Mouse (Mus musculus) CH12.LX (cell line): Measurements from ENCODE around the gene Krt23. TPM values are rescaled to one million over a fixed set of nuclear protein-coding genes. Genes with fewer than 3 reads are reported as not detected.

Experiments used
- DNase-seq: peaks from one replicate; pipeline ENCODE4 v3.0.0-alpha.2; 2013; ENCODE audit errors: extremely low read depth
- H3K27ac ChIP-seq: 2 replicates; pipeline ENCODE4 v1.5.1; 2012; ENCODE audit warnings: low read depth, mild to moderate bottlenecking, control low read depth, moderate library complexity; ENCODE audit not compliant: insufficient read depth
- H3K27me3 ChIP-seq: replicated peaks from 2 replicates; pipeline ENCODE3; 2012; ENCODE audit warnings: inconsistent platforms
- H3K36me3 ChIP-seq, 2 experiments: replicated peaks in 1 of 2; 2 replicates each; pipeline versions ENCODE3 to v1.6.1; 2012; ENCODE audit warnings: inconsistent platforms in 1 of 2, low read length in 1 of 2, mild to moderate bottlenecking in 1 of 2, mixed read lengths in 1 of 2, moderate library complexity in 1 of 2; ENCODE audit not compliant: control insufficient read depth in 1 of 2, insufficient read depth in 1 of 2
- H3K4me1 ChIP-seq, 2 experiments: 2 replicates each; pipeline ENCODE4 v1.6.1; 2012; ENCODE audit warnings: inconsistent platforms in 1 of 2, moderate library complexity in 1 of 2; ENCODE audit not compliant: insufficient read depth in 2 of 2, control insufficient read depth in 1 of 2
- H3K4me2 ChIP-seq: 2 replicates; pipeline ENCODE4 v1.6.1; 2012; ENCODE audit warnings: low read depth, mild to moderate bottlenecking, control low read depth; ENCODE audit not compliant: poor library complexity, insufficient read depth, severe bottlenecking
- H3K4me3 ChIP-seq, 3 experiments: fragments of 150-350 bp in 1 of 3; sonication (generic) in 1 of 3; replicated peaks in 1 of 3; 2 replicates each; pipeline versions ENCODE3 to v1.5.1; 2011 to 2012; ENCODE audit warnings: low read depth in 2 of 3, low read length in 2 of 3, mild to moderate bottlenecking in 2 of 3, moderate library complexity in 2 of 3, control low read depth in 1 of 3, improper control_type of control experiment in 1 of 3, inconsistent platforms in 1 of 3, mixed read lengths in 1 of 3; ENCODE audit not compliant: poor library complexity in 1 of 3
- H3K79me2 ChIP-seq: replicated peaks from 2 replicates; pipeline ENCODE4 v1.6.1; 2012; ENCODE audit warnings: mild to moderate bottlenecking, moderate library complexity; ENCODE audit not compliant: control insufficient read depth, poor library complexity, insufficient read depth, severe bottlenecking; ENCODE audit errors: extremely low read depth
- H3K9ac ChIP-seq: 2 replicates; pipeline ENCODE4 v1.6.1; 2012; ENCODE audit warnings: low read depth, mild to moderate bottlenecking, control low read depth, moderate library complexity; ENCODE audit not compliant: insufficient read depth
- H3K9me3 ChIP-seq: replicated peaks from 2 replicates; pipeline ENCODE3; 2012; ENCODE audit warnings: low read length, inconsistent platforms, mixed read lengths
- CHD1 ChIP-seq: IDR thresholded peaks from 2 replicates; pipeline ENCODE4 v1.6.1; 2012; ENCODE audit warnings: low read depth, low read length, improper control_type of control experiment, inconsistent platforms
- CHD2 ChIP-seq: IDR thresholded peaks from 2 replicates; pipeline ENCODE4 v1.6.1; 2011; ENCODE audit warnings: low read length, improper control_type of control experiment
- CTCF ChIP-seq, 2 experiments: IDR thresholded peaks in 1 of 2; conservative IDR thresholded peaks in 1 of 2; 2 replicates each; pipeline ENCODE4 v1.5.1; 2011 to 2012; ENCODE audit warnings: low read depth in 2 of 2, low read length in 2 of 2, improper control_type of control experiment in 1 of 2, inconsistent platforms in 1 of 2, mild to moderate bottlenecking in 1 of 2, moderate library complexity in 1 of 2
- E2F4 ChIP-seq: IDR thresholded peaks from 2 replicates; pipeline ENCODE4 v1.6.1; 2011; ENCODE audit warnings: low read depth, low read length, improper control_type of control experiment; ENCODE audit not compliant: insufficient replicate concordance
- ELF1 ChIP-seq: IDR thresholded peaks from 2 replicates; pipeline ENCODE4 v1.6.1; 2014; ENCODE audit warnings: low read depth, mild to moderate bottlenecking, inconsistent platforms, low read length, improper control_type of control experiment
- ETS1 ChIP-seq: conservative IDR thresholded peaks from 2 replicates; pipeline ENCODE4 v1.6.1; 2012; ENCODE audit warnings: low read depth, mild to moderate bottlenecking, inconsistent platforms, low read length, improper control_type of control experiment, moderate library complexity
- HCFC1 ChIP-seq: IDR thresholded peaks from 2 replicates; pipeline ENCODE4 v1.6.1; 2012; ENCODE audit warnings: low read depth, mild to moderate bottlenecking, inconsistent platforms, low read length, improper control_type of control experiment
- JUN ChIP-seq: IDR thresholded peaks from 2 replicates; pipeline ENCODE4 v1.6.1; 2011; ENCODE audit warnings: low read depth, mild to moderate bottlenecking, low read length, improper control_type of control experiment, moderate library complexity; ENCODE audit not compliant: insufficient read depth
- MAFK ChIP-seq: IDR thresholded peaks from 2 replicates; pipeline ENCODE4 v1.6.1; 2011; ENCODE audit warnings: low read length, improper control_type of control experiment; ENCODE audit not compliant: insufficient replicate concordance
- MEF2A ChIP-seq: IDR thresholded peaks from 2 replicates; pipeline ENCODE4 v1.6.1; 2014; ENCODE audit warnings: low read depth, mild to moderate bottlenecking, inconsistent platforms, low read length, improper control_type of control experiment, borderline replicate concordance
- MXI1 ChIP-seq: IDR thresholded peaks from 2 replicates; pipeline ENCODE4 v1.6.1; 2011; ENCODE audit warnings: mild to moderate bottlenecking, low read depth, low read length, improper control_type of control experiment
- PAX5 ChIP-seq: IDR thresholded peaks from 2 replicates; pipeline ENCODE4 v1.6.1; 2012; ENCODE audit warnings: low read length, inconsistent platforms, mixed read lengths
- POLR2AphosphoS2 ChIP-seq: IDR thresholded peaks from 2 replicates; pipeline ENCODE4 v1.6.1; 2011; ENCODE audit warnings: low read depth, low read length, improper control_type of control experiment
- RAD21 ChIP-seq: IDR thresholded peaks from 2 replicates; pipeline ENCODE4 v1.6.1; 2011; ENCODE audit warnings: low read depth, mild to moderate bottlenecking, low read length, improper control_type of control experiment, moderate library complexity
- RCOR1 ChIP-seq: conservative IDR thresholded peaks from 2 replicates; pipeline ENCODE4 v1.6.1; 2012; ENCODE audit warnings: low read depth, mild to moderate bottlenecking, inconsistent platforms, low read length, improper control_type of control experiment
- TCF12 ChIP-seq: IDR thresholded peaks from 2 replicates; pipeline ENCODE4 v1.6.1; 2014; ENCODE audit warnings: low read depth, mild to moderate bottlenecking, inconsistent platforms, low read length, improper control_type of control experiment
- UBTF ChIP-seq: IDR thresholded peaks from 2 replicates; pipeline ENCODE4 v1.6.1; 2012; ENCODE audit warnings: low read depth, mild to moderate bottlenecking, inconsistent platforms, low read length, improper control_type of control experiment, moderate library complexity
- USF1 ChIP-seq: IDR thresholded peaks from 2 replicates; pipeline ENCODE4 v1.6.1; 2014; ENCODE audit warnings: low read depth, mild to moderate bottlenecking, inconsistent platforms, low read length, improper control_type of control experiment
- USF2 ChIP-seq: conservative IDR thresholded peaks from 2 replicates; pipeline ENCODE4 v1.6.1; 2011; ENCODE audit warnings: low read depth, low read length, improper control_type of control experiment
- ZC3H11A ChIP-seq: IDR thresholded peaks from 2 replicates; pipeline ENCODE4 v1.6.1; 2012; ENCODE audit warnings: low read depth, mild to moderate bottlenecking, inconsistent platforms, low read length, improper control_type of control experiment
- ZNF384 ChIP-seq: IDR thresholded peaks from 2 replicates; pipeline ENCODE4 v1.6.1; 2012; ENCODE audit warnings: low read depth, low read length, improper control_type of control experiment, inconsistent platforms
- dilution Hi-C: fragments of 300-500 bp; cut with MboI; formaldehyde crosslinking; loops from 2 replicates; pipeline ENCODE4 v1.14.3; 2020; ENCODE audit warnings: low sequenced_read_pairs; ENCODE audit not compliant: extremely low pct_unique_long_range_greater_than_20kb, extremely low pct_ligation_motif_present
- in situ Hi-C: fragments of 300-500 bp; cut with MboI; formaldehyde crosslinking; loops from 3 replicates; pipeline ENCODE4 v1.14.3; 2019; ENCODE audit warnings: low sequenced_read_pairs, low pct_ligation_motif_present, low pct_unique_long_range_greater_than_20kb, mixed read lengths
- polyA plus RNA-seq: library from polyadenylated mRNA; unstranded; fragments of >175 nt; gene quantifications from 2 replicates; pipeline ENCODE4 v1.2.1, GENCODE M21; 2012; ENCODE audit warnings: low read depth; ENCODE audit not compliant: insufficient read length
- total RNA-seq, 2 experiments: library from RNA; depleted of rRNA; stranded (reverse); fragments of 300-350 nt in 1 of 2; fragments of >200 nt in 1 of 2; gene quantifications; 2 replicates each; pipeline ENCODE4 v1.2.3; 2012 to 2014

Krt23 gene
- total and polyA plus RNA-seq, 3 experiments, result not detected

- in situ Hi-C loops, result no loop called here
- Histone ChIP-seq H3K9me3 (no peaks in the 10 kb centered on the region), H3K4me2 (no peak overlapping the region; the same call in none of the 2 replicates)
Observed at GRCm38 (mm10) chr11:99500095-99500805, 7.3 kb upstream of the Krt23 start.

GRCm38 (mm10) chr11:99496460-99496859, 3.5 kb upstream of the Krt23 start:
- H3K36me3 ChIP-seq, result no peaks in the 10 kb centered on the region
- dilution Hi-C loops, result no loop called here
- no peaks in the 10 kb centered on the region for H3K4me1 ChIP-seq
- H3K4me3 ChIP-seq, result no peak overlapping the region
- in situ Hi-C loops, result no loop called here
- no peak overlapping the region for H3K9ac ChIP-seq
- H3K27ac ChIP-seq, result no peak overlapping the region
- TF ChIP-seq ETS1 (no peak), CHD1 (no peak), ELF1 (no peak), MXI1 (no peak), MAFK (peak; percentile 56; the same call in 1 of the 2 replicates)
- TF ChIP-seq, all 38 proteins: peak for 1
- Histone ChIP-seq H3K79me2 (no peaks in the 10 kb centered on the region), H3K4me2 (no peak overlapping the region), H3K27me3 (peaks cover 96% of the 10 kb centered on the region), H3K9me3 (no peaks in the 10 kb centered on the region)
- DNase-seq, result no peak

More at GRCm38 (mm10) chr11:99500095-99500805, 7.3 kb upstream of the Krt23 start:
- H3K27me3 ChIP-seq, result peaks cover 94% of the 10 kb centered on the region
- H3K36me3 ChIP-seq, result no peaks in the 10 kb centered on the region
- TF ChIP-seq CTCF (conservative IDR thresholded peaks at IDR 0.05 in 1 of 2, IDR thresholded peaks at IDR 0.05 in 1 of 2; ENCODE audit: low read depth in 2 of 2, low read length in 2 of 2) (no peak), ZNF384 (no peak), MEF2A (no peak), USF1 (no peak)
- TF ChIP-seq, all 38 proteins: peak for 0
- H3K79me2 ChIP-seq, result no peaks in the 10 kb centered on the region
- H3K9ac ChIP-seq, result no peak overlapping the region
- no peak for DNase-seq
- no peak overlapping the region for H3K4me3 ChIP-seq
- no peaks in the 10 kb centered on the region for H3K4me1 ChIP-seq
- dilution Hi-C loops, result no loop called here
- H3K27ac ChIP-seq, result no peak overlapping the region

GRCm38 (mm10) chr11:99494741-99495140, 1.8 kb upstream of the Krt23 start:
- Histone ChIP-seq H3K4me1 (no peaks in the 10 kb centered on the region), H3K36me3 (no peaks in the 10 kb centered on the region), H3K4me3 (no peak overlapping the region), H3K79me2 (no peaks in the 10 kb centered on the region), H3K4me2 (no peak overlapping the region), H3K27ac (no peak overlapping the region), H3K9me3 (no peaks in the 10 kb centered on the region), H3K9ac (no peak overlapping the region), H3K27me3 (peaks cover 98% of the 10 kb centered on the region)
- TF ChIP-seq CHD1, result no peak
- TF ChIP-seq MEF2A, result no peak
- no peak for TF ChIP-seq ETS1
- no peak for TF ChIP-seq USF2
- TF ChIP-seq TCF12, result no peak
- TF ChIP-seq RAD21, result no peak
- no peak for TF ChIP-seq HCFC1
- no peak for TF ChIP-seq CHD2
- TF ChIP-seq UBTF, result no peak
- no peak for TF ChIP-seq JUN
- no peak for TF ChIP-seq ZC3H11A
- no peak for TF ChIP-seq PAX5
- no peak for TF ChIP-seq ELF1
- TF ChIP-seq ZNF384, result no peak
- TF ChIP-seq POLR2AphosphoS2, result no peak
- no peak for TF ChIP-seq RCOR1
- TF ChIP-seq E2F4, result no peak
- no peak for TF ChIP-seq MXI1
- in situ Hi-C loops (no loop called here), dilution Hi-C loops (no loop called here)
- DNase-seq, result no peak
